Mouse (Mus musculus): ENCODE results near the gene Rps6kb1.
"Not testable (repeated sequence)": the region's sequence is repeated elsewhere in the genome, so short reads cannot be mapped to it uniquely, and the experiment has no call there.

Rps6kb1 gene

GRCm38 (mm10) chr11:86540476-86540845 is 4.1 kb downstream of the Rps6kb1 start:
- no peak for DNase-seq (ENCODE audit: low read depth)

- DNase-seq (ENCODE audit: low read depth) = no peak
Measured at GRCm38 (mm10) chr11:86539716-86540475, 4.7 kb downstream of the Rps6kb1 start.

GRCm38 (mm10) chr11:86538786-86539185 is 5.8 kb downstream of the Rps6kb1 start:
- DNase-seq (ENCODE audit: low read depth) = no peak

GRCm38 (mm10) chr11:86534201-86534910 is 10.2 kb downstream of the Rps6kb1 start:
- no peak for DNase-seq (ENCODE audit: low read depth)

GRCm38 (mm10) chr11:86533302-86533701 is 11.3 kb downstream of the Rps6kb1 start:
- not testable (repeated sequence) for DNase-seq (ENCODE audit: low read depth)

GRCm38 (mm10) chr11:86532834-86533233 is 11.8 kb downstream of the Rps6kb1 start:
- no peak for DNase-seq (ENCODE audit: low read depth)

- DNase-seq (ENCODE audit: low read depth) = no peak
Measured at GRCm38 (mm10) chr11:86527528-86527927, 17.1 kb downstream of the Rps6kb1 start.

GRCm38 (mm10) chr11:86519751-86520150 is 24.9 kb downstream of the Rps6kb1 start:
- DNase-seq (ENCODE audit: low read depth) = no peak

- no peak for DNase-seq (ENCODE audit: low read depth)
Measured at GRCm38 (mm10) chr11:86517229-86517628, 27.4 kb downstream of the Rps6kb1 start.

- DNase-seq (ENCODE audit: low read depth) = no peak
Measured at GRCm38 (mm10) chr11:86516620-86517019, 28.0 kb downstream of the Rps6kb1 start.

- no peak for DNase-seq (ENCODE audit: low read depth)
Measured at GRCm38 (mm10) chr11:86507991-86508390, 36.6 kb downstream of the Rps6kb1 start.

GRCm38 (mm10) chr11:86507334-86507733 is 37.3 kb downstream of the Rps6kb1 start:
- no peak for DNase-seq (ENCODE audit: low read depth)

GRCm38 (mm10) chr11:86503121-86503520 is 41.5 kb downstream of the Rps6kb1 start:
- DNase-seq (ENCODE audit: low read depth) = no peak

- DNase-seq (ENCODE audit: low read depth) = no peak
Measured at GRCm38 (mm10) chr11:86500795-86501194, 43.8 kb downstream of the Rps6kb1 start.

GRCm38 (mm10) chr11:86497908-86498307 is 46.7 kb downstream of the Rps6kb1 start:
- peak; percentile 14 for DNase-seq (ENCODE audit: low read depth)

- no peak for DNase-seq (ENCODE audit: low read depth)
Measured at GRCm38 (mm10) chr11:86497356-86497755, 47.2 kb downstream of the Rps6kb1 start.

- DNase-seq (ENCODE audit: low read depth) = no peak
Measured at GRCm38 (mm10) chr11:86490782-86491181, 53.8 kb downstream of the Rps6kb1 start.

- peak; percentile 38 for DNase-seq (ENCODE audit: low read depth)
Measured at GRCm38 (mm10) chr11:86484910-86485510, 59.6 kb downstream of the Rps6kb1 start.

GRCm38 (mm10) chr11:86484101-86484868 is 60.3 kb downstream of the Rps6kb1 start, which contains the start of gene Rnft1:
Gene Rnft1 (plus strand): TSS chr11:86484657.
- peak; percentile 97 for DNase-seq (ENCODE audit: low read depth)

- no peak for DNase-seq (ENCODE audit: low read depth)
Measured at GRCm38 (mm10) chr11:86473576-86473975, 71.0 kb downstream of the Rps6kb1 start.

- no peak for DNase-seq (ENCODE audit: low read depth)
Measured at GRCm38 (mm10) chr11:86472771-86473171, 71.8 kb downstream of the Rps6kb1 start.

GRCm38 (mm10) chr11:86471785-86472184 is 72.8 kb downstream of the Rps6kb1 start:
- no peak for DNase-seq (ENCODE audit: low read depth)

Measured in c-Kit-positive CD71-positive TER-119-negative erythroid progenitor cells, embryonic 14.5 days (primary cell).